Mouse (Mus musculus): ENCODE measurements around the gene Jade1. TPM values are rescaled to one million over a fixed set of nuclear protein-coding genes. Genes with fewer than 3 reads are reported as not detected.

Jade1 gene
- polyA plus RNA-seq, 1 experiment from 2014 or later: 19.6 TPM

DNA sequence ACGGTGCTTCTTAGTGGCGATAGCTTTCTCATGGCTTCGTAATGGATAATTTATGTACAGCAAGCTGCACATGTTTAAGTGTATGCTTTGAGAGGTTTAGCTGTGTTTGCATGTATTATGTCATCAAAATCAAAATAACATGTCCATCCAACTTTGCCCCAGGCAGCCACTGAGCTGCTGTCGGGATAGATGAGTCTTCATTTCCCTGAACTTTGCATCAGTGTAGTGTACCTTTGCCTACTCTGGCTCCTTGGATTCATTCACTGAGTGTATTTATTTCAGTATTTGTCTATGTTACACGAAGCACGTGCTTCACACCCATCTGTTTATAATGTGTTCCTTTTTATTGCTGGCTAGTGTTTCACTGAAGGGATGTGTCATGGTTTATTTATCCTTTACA is 30.8 kb downstream of the Jade1 start:
- no peak for DNase-seq (ENCODE audit: extremely low spot score, low spot score)
- H3K27ac ChIP-seq: no peak overlapping the region
- no peak overlapping the region for H3K4me3 ChIP-seq
- H3K4me1 ChIP-seq: peaks cover 11% of the 10 kb centered on the region
- 93% methylated on average over 6 of the region's 6 CpGs for WGBS
- no peaks in the 10 kb centered on the region for H3K27me3 ChIP-seq (ENCODE audit: poor library complexity, severe bottlenecking)
- no peaks in the 10 kb centered on the region for H3K9me3 ChIP-seq
- H3K36me3 ChIP-seq (replicated peaks): peaks cover 70% of the 10 kb centered on the region

DNA sequence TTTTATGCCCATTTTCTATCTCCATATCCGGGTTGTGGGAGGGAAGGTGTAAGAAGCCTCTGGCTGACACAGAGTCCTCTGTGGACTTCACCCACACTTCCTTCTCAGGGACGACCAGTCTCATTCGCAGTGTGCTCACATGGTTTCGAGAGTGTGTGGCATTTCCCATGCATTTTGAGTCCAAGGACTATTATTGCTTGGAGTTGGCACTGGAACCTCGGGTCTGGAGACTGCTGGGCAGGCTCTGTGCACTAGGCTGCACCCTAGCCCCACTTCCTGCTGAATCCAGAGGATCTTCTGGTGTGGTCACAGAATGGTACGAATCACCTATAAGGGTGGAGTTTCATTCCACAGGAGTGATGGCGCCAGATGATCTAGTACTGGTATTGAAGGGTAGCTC is 31.4 kb downstream of the Jade1 start:
- peaks cover 5% of the 10 kb centered on the region; the same call in 1 of the 2 replicates for H3K4me1 ChIP-seq
- H3K4me3 ChIP-seq: no peak overlapping the region
- WGBS: 89% methylated on average over 7 of the region's 7 CpGs
- no peaks in the 10 kb centered on the region for H3K27me3 ChIP-seq (ENCODE audit: poor library complexity, severe bottlenecking)
- H3K27ac ChIP-seq: no peak overlapping the region
- H3K36me3 ChIP-seq (replicated peaks): peaks cover 70% of the 10 kb centered on the region
- DNase-seq (ENCODE audit: extremely low spot score, low spot score): no peak
- no peaks in the 10 kb centered on the region for H3K9me3 ChIP-seq

DNA sequence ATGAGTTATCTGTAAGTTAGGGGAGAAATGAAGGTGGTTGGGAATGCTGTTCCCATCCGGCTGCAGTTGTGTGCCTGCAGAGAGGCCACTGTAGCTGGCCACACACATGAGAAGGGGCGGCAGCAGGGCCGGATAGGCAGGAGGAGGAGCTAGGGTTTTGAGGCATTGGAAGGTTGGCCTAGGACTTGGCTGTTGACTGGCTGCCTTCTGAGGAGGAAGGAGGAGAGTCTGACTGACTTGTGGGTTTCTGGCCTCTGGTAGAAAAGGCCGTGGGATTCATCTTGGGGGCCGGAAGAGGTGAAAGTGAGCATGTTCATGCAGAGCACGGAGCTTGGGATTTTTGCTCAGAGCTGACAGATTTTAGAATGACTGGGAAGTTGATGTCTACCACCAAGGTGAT is 32.1 kb downstream of the Jade1 start:
- 70% methylated on average over 6 of the region's 6 CpGs for WGBS
- Histone ChIP-seq H3K4me3 (no peak overlapping the region), H3K9me3 (no peaks in the 10 kb centered on the region), H3K4me1 (0 out of 2 replicates have a peak, but pooled peaks cover 4% of the 10 kb centered on the region), H3K36me3 (replicated peaks) (peaks cover 70% of the 10 kb centered on the region), H3K27me3 (ENCODE audit: poor library complexity, severe bottlenecking) (no peaks in the 10 kb centered on the region), H3K27ac (no peak overlapping the region)
- no peak for DNase-seq (ENCODE audit: extremely low spot score, low spot score)

DNA sequence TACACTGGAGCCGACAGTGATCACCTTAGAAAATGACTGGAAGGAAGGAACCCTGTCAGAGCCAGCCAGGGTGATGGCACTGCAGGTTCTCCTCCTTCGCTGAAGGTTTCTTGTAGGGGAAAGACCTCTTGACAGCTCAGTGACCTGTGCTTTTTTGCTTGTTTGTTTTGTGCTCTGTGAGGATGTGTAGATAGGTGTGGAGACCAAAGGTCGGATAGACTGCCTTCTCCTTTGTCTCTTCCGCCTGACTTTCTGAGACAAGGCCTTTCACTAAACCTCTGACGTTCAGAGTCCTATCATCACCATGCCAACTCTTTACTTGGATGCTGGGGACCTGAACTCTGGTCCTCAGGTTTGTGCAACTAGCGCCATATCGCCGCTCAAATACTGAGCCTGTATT is 33.0 kb downstream of the Jade1 start:
- H3K36me3 ChIP-seq (replicated peaks): peaks cover 71% of the 10 kb centered on the region
- H3K27ac ChIP-seq: no peak overlapping the region
- no peak for DNase-seq (ENCODE audit: extremely low spot score, low spot score)
- 0 out of 2 replicates have a peak, but pooled peaks cover 4% of the 10 kb centered on the region for H3K4me1 ChIP-seq
- WGBS: 85% methylated on average over 8 of the region's 8 CpGs
- no peaks in the 10 kb centered on the region for H3K9me3 ChIP-seq
- H3K4me3 ChIP-seq: no peak overlapping the region
- H3K27me3 ChIP-seq (ENCODE audit: poor library complexity, severe bottlenecking): no peaks in the 10 kb centered on the region

DNA sequence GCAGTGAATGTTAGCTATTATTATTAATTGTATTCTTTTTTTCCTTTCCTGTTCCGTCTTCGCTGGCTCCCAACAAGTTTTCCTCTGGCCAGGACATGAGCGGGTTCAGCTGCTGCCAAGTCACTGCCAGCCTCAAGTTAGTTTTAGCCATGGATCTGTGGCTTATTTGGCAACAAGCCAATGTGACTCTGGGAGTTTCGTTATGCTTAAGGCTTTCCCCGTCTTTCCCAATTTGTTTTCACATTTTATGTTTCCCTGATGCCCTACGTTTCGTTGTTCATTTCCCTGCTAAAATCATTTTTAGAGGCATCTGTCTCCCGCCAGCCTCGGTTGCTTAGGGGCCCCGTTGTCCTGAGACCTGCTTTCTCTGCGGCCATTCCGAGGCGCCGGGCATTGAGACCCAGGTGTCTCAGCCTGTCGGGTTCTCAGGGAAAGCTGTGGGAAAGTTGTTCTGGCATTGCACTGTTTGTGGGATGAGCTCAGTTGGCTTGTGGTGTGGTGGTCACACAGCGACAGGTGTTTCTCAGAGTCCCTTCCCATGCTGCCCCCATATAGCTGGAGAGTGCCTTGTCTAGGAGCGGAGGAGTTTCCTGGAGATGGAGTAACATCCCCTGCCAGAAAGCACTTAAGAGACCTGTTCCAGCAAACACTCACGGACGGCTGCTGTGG is 33.8 kb downstream of the Jade1 start:
- Histone ChIP-seq H3K36me3 (replicated peaks) (peaks cover 72% of the 10 kb centered on the region), H3K4me1 (0 out of 2 replicates have a peak, but pooled peaks cover 4% of the 10 kb centered on the region), H3K9me3 (no peaks in the 10 kb centered on the region), H3K4me3 (no peak overlapping the region), H3K27ac (no peak overlapping the region), H3K27me3 (ENCODE audit: poor library complexity, severe bottlenecking) (no peaks in the 10 kb centered on the region)
- WGBS: 92% methylated on average over 19 of the region's 19 CpGs
- DNase-seq (ENCODE audit: extremely low spot score, low spot score): no peak

DNA sequence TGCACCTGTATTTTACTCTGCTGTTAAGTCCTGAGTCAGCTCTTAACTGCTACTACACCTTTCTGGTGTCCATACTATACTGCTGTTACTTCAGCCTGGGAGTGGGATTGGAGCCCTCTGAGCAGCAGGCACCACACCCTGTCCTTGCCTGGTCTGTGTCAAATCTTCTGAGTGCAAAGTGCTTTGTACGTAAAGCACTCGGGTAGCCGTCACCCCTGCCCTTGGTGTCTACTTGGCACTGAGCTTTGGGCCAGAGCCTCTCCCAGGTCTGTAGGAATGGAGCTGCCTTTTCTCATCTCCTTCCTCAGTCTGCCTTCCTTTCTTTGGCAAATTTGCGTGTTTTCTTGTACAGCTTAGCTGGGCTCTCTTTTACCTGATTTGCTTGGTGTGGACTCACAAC is 34.5 kb downstream of the Jade1 start:
- 0 out of 2 replicates have a peak, but pooled peaks cover 4% of the 10 kb centered on the region for H3K4me1 ChIP-seq
- no peak for DNase-seq (ENCODE audit: extremely low spot score, low spot score)
- H3K27me3 ChIP-seq (ENCODE audit: poor library complexity, severe bottlenecking): no peaks in the 10 kb centered on the region
- no peak overlapping the region for H3K27ac ChIP-seq
- no peaks in the 10 kb centered on the region for H3K9me3 ChIP-seq
- peaks cover 72% of the 10 kb centered on the region for H3K36me3 ChIP-seq (replicated peaks)
- WGBS: 97% methylated on average over 4 of the region's 4 CpGs
- H3K4me3 ChIP-seq: no peak overlapping the region

DNA sequence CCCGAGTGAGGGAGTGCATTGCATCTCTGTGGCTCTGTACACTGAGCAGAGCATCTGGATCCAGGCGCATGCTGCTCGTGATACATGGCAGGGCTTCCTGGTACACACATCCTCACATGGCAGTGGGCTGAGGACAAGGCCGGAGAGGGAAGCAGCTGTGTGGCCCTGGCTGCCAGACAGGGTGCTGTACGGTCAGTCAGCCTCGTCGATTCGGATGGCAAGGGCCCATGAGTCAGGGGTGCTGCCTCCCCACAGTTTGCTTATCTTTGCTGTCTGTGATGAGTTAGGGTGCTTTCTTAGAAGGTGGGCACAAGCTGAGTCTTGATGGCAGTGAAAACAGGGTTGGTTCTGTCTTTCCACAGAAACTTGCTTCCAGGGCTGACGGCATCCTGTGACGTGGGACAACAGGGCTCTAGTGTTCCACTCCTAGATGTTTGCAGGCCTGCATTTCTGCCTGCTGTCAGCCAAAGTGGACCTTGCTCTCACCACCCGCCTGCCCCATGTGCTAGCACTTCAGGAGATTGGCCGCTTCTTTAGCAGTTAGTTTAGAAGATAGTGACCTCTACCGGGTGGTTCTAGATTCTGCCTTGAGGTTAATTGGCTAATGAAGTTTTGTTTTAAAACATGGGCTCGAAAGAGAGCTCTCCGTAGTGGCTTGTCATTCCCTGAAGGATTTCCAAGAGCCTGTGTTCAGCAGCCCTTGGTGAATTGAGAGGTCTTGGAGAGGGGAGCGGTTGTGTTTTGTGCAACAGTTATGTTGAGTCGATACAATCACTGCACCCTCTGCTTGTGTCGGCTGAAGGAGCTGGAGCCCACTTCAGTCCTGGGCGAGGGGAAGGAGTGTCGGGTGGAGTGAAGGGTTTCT is 35.4 kb downstream of the Jade1 start:
- 92% methylated on average over 20 of the region's 20 CpGs for WGBS
- peaks cover 75% of the 10 kb centered on the region for H3K36me3 ChIP-seq (replicated peaks)
- DNase-seq (ENCODE audit: extremely low spot score, low spot score): no peak

DNA sequence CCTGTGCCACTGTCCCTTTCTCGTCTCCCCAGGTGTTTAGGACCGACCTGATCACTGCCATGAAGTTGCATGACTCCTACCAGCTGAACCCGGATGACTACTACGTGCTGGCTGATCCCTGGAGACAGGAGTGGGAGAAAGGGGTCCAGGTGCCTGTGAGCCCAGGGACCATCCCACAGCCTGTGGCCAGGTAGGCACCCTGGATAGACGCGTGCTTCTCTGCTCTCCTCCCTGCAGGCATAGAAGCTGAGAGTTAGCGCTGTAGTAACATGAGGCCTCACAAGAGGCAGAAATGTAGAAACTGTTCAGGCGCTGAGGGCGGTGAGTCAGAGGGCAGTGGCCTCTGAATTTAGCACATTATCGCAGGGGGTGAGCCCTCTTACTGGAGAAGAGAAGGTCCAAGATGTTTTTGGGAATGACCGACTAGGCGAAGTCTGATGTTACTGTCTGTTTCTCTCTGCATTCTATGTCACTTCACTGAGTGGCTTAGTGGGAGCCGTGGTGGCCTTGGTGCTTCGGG is 36.2 kb downstream of the Jade1 start:
- WGBS: 95% methylated on average over 14 of the region's 14 CpGs
- Histone ChIP-seq H3K4me3 (no peak overlapping the region), H3K9me3 (no peaks in the 10 kb centered on the region), H3K27ac (no peak overlapping the region), H3K36me3 (replicated peaks) (peaks cover 83% of the 10 kb centered on the region), H3K4me1 (0 out of 2 replicates have a peak, but pooled peaks cover 4% of the 10 kb centered on the region), H3K27me3 (ENCODE audit: poor library complexity, severe bottlenecking) (no peaks in the 10 kb centered on the region)
- DNase-seq (ENCODE audit: extremely low spot score, low spot score): no peak

More for the DNA sequence above, 35.4 kb downstream of the Jade1 start:
- H3K4me3 ChIP-seq: no peak overlapping the region
- H3K27me3 ChIP-seq (ENCODE audit: poor library complexity, severe bottlenecking): no peaks in the 10 kb centered on the region
- 0 out of 2 replicates have a peak, but pooled peaks cover 4% of the 10 kb centered on the region for H3K4me1 ChIP-seq
- H3K27ac ChIP-seq: no peak overlapping the region
- H3K9me3 ChIP-seq: no peaks in the 10 kb centered on the region

DNA sequence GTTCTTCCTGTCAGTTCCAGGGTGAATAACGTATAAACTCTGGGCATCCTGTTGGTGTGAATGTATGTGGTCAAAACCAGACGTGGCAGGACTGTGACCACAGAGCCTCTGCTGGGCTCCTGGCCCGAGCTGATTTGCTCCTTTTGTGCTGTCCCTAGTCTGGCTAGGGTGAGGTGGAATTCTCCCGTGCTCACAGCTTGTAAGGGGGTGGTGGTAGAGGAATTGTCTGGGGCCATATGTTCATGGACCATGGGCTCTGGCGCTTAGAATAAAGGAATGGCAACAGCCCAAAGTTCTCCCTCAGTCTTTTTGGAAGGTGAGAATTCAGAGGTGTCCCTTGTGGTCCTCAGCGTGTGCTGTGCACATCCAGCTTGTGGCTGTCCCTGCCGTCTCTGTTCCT is 37.3 kb downstream of the Jade1 start:
- Histone ChIP-seq H3K9me3 (no peaks in the 10 kb centered on the region), H3K4me1 (no peaks in the 10 kb centered on the region), H3K36me3 (replicated peaks) (peaks cover 94% of the 10 kb centered on the region), H3K27ac (no peak overlapping the region), H3K27me3 (ENCODE audit: poor library complexity, severe bottlenecking) (no peaks in the 10 kb centered on the region), H3K4me3 (no peak overlapping the region)
- DNase-seq (ENCODE audit: extremely low spot score, low spot score): no peak
- WGBS: 88% methylated on average over 7 of the region's 7 CpGs

DNA sequence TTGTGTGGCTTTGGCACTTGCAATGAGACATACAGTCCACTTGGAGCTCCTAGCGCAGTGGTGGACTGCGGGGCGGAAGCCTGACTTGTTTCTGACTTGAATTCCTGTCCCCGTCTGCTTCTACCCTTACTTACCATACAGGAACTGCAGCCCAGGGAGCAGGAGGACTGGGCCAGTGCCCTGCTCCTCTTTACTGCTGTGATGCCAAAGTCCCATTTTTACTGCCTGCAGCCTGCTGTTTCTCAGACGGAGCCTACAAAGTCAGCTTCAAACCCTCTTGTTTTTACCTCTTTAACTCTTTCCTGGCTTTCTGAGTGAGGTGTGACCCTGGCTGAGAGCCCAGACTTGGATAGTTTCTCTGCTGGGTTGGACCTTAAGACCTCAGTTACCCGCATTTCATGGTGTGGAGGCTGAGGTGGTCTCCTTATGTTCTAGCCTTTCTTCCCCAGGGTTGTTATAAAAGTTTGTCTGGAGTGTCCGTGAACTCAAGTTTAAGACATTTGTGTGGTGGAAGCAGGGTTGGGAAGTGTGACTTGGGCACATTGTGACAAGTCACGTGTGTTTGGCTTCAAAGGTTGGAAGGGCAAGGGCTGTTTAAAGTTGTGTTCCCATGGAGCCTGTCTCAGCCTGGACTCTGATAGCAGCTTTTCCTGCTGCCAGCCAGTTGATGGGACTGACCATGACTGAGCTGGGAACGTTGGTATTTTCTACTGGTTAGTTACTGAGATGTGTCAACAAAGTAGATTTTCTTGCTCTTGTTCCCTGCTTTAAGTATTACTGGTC is 38.8 kb downstream of the Jade1 start:
- Histone ChIP-seq H3K4me3 (no peak overlapping the region), H3K27ac (no peak overlapping the region), H3K27me3 (ENCODE audit: poor library complexity, severe bottlenecking) (no peaks in the 10 kb centered on the region), H3K9me3 (no peaks in the 10 kb centered on the region), H3K36me3 (replicated peaks) (peaks cover 100% of the 10 kb centered on the region), H3K4me1 (peaks cover 6% of the 10 kb centered on the region; the same call in 1 of the 2 replicates)
- 89% methylated on average over 9 of the region's 9 CpGs for whole genome bisulfite sequencing
- no peak for DNase-seq (ENCODE audit: extremely low spot score, low spot score)

DNA sequence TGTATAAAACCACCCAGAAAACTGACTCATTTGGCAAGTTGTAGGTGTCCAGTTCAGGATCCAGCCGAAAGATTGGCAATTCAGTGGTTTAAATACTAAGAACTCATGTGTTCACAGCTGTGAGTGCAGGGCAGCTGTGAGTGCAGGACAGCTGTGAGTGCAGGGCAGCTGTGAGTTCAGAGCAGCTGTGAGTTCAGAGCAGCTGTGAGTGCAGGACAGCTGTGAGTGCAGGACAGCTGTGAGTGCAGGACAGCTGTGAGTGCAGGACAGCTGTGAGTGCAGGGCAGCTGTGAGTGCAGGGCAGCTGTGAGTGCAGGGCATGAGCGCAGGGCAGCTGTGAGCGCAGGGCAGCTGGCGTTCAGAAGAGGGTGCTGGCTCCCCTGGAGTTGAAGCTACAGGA is 39.5 kb downstream of the Jade1 start:
- H3K4me1 ChIP-seq: peaks cover 8% of the 10 kb centered on the region; the same call in 1 of the 2 replicates
- H3K36me3 ChIP-seq (replicated peaks): peaks cover 100% of the 10 kb centered on the region
- no peaks in the 10 kb centered on the region for H3K27me3 ChIP-seq (ENCODE audit: poor library complexity, severe bottlenecking)
- DNase-seq (ENCODE audit: extremely low spot score, low spot score): no peak
- no peak overlapping the region for H3K27ac ChIP-seq
- H3K4me3 ChIP-seq: no peak overlapping the region
- H3K9me3 ChIP-seq: no peaks in the 10 kb centered on the region
- WGBS: 88% methylated on average over 4 of the region's 4 CpGs

DNA sequence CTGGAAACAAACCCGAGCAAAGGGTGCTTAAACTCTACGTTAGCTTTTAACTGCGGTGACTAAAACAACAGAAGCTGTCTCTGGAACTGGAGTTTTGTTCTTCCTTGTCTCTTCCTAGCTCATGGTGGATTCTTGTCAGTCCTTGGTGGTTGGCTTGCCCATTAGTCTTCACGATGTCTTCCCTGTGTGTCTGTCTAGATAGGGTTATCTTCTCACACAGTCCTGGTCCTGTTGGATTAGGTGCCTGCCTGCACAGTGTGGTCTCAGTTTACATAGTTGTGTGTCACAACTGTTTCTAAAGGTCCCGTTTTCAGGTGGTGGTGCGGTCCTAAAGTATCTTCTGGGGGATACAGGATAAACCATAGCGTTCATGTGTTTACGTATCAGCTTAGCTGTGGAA is 41.5 kb downstream of the Jade1 start:
- Histone ChIP-seq H3K9me3 (no peaks in the 10 kb centered on the region), H3K27ac (no peak overlapping the region), H3K4me1 (peaks cover 16% of the 10 kb centered on the region), H3K27me3 (ENCODE audit: poor library complexity, severe bottlenecking) (no peaks in the 10 kb centered on the region), H3K36me3 (replicated peaks) (peaks cover 96% of the 10 kb centered on the region), H3K4me3 (no peak overlapping the region)
- DNase-seq (ENCODE audit: extremely low spot score, low spot score): no peak
- WGBS: 93% methylated on average over 8 of the region's 8 CpGs

Measured in forebrain, embryonic 10.5 days (tissue).